Mouse (Mus musculus): ENCODE results near the gene Akr1c12. TPM values are rescaled to one million over a fixed set of nuclear protein-coding genes. Genes with fewer than 3 reads are reported as not detected.

The Akr1c12 gene
- total RNA-seq (2012; rRNA removed): 28.1 and 33.3 TPM in 2 replicates
- total RNA-seq (2014; rRNA removed): 23.9 and 30.2 TPM in 2 replicates
- polyA plus RNA-seq (2012; ENCODE audit: insufficient read length, low read depth): 31.3 and 35.2 TPM in 2 replicates

GRCm38 (mm10) chr13:4279284-4279683 is at the start of gene Akr1c12:
TSS of gene Akr1c12 (minus strand) at chr13:4279433.
- Histone ChIP-seq H3K4me1 (ENCODE audit: control insufficient read depth in 1 of 2, insufficient read depth in 2 of 2) (peaks cover 4 to 6% of the 10 kb centered on the region in 2 experiments; a peak in 2 of 4 replicates), H3K9me3 (replicated peaks; ENCODE audit: low read length) (no peaks in the 10 kb centered on the region), H3K36me3 (replicated peaks in 1 of 2; ENCODE audit: control insufficient read depth in 1 of 2, insufficient read depth in 1 of 2, low read length in 1 of 2) (no peaks in the 10 kb centered on the region), H3K9ac (ENCODE audit: insufficient read depth, low read depth) (peak within 1 kb of the TSS; percentile 68), H3K27ac (ENCODE audit: insufficient read depth, low read depth) (no peak within 1 kb of the TSS), H3K4me2 (ENCODE audit: insufficient read depth, low read depth, poor library complexity, severe bottlenecking) (peak within 1 kb of the TSS; percentile 97), H3K27me3 (replicated peaks) (no peaks in the 10 kb centered on the region), H3K79me2 (replicated peaks; ENCODE audit: control insufficient read depth, extremely low read depth, insufficient read depth, poor library complexity, severe bottlenecking) (peaks cover 10% of the 10 kb centered on the region), H3K4me3 (replicated peaks in 1 of 3; ENCODE audit: low read depth in 2 of 3, low read length in 2 of 3, poor library complexity in 1 of 3) (peak within 1 kb of the TSS; percentile 44 to 64 (median 56))
- dilution Hi-C loops (cut with MboI; ENCODE audit: extremely low pct_ligation_motif_present, extremely low pct_unique_long_range_greater_than_20kb, low sequenced_read_pairs): no loop called here
- peak; percentile 43 for DNase-seq (ENCODE audit: extremely low read depth)
- in situ Hi-C loops (cut with MboI; ENCODE audit: low pct_ligation_motif_present, low pct_unique_long_range_greater_than_20kb, low sequenced_read_pairs): no loop called here
- TF ChIP-seq HCFC1 (IDR thresholded peaks at IDR 0.05; ENCODE audit: low read depth, low read length) (peak; percentile 56; the same call in 1 of the 2 replicates), PAX5 (IDR thresholded peaks at IDR 0.05; ENCODE audit: low read length) (no peak), TBP (conservative IDR thresholded peaks at IDR 0.05; ENCODE audit: low read depth, low read length) (0 out of 2 replicates have a peak, but pooled peaks have one; percentile 34), ELF1 (IDR thresholded peaks at IDR 0.05; ENCODE audit: low read depth, low read length) (peak; percentile 86), POLR2A (IDR thresholded peaks at IDR 0.05; ENCODE audit: low read depth, low read length) (peak; percentile 40; the same call in 1 of the 2 replicates), IRF4 (IDR thresholded peaks at IDR 0.05; ENCODE audit: low read depth, low read length) (no peak)

- H3K9ac ChIP-seq (ENCODE audit: insufficient read depth, low read depth): no peak overlapping the region
- no peak overlapping the region for H3K4me2 ChIP-seq (ENCODE audit: insufficient read depth, low read depth, poor library complexity, severe bottlenecking)
- H3K27ac ChIP-seq (ENCODE audit: insufficient read depth, low read depth): no peak overlapping the region
- H3K4me1 ChIP-seq (ENCODE audit: control insufficient read depth in 1 of 2, insufficient read depth in 2 of 2): no peaks in the 10 kb centered on the region
- DNase-seq (ENCODE audit: extremely low read depth): no peak
- in situ Hi-C loops (cut with MboI; ENCODE audit: low pct_ligation_motif_present, low pct_unique_long_range_greater_than_20kb, low sequenced_read_pairs): no loop called here
- dilution Hi-C loops (cut with MboI; ENCODE audit: extremely low pct_ligation_motif_present, extremely low pct_unique_long_range_greater_than_20kb, low sequenced_read_pairs): no loop called here
- H3K27me3 ChIP-seq (replicated peaks): no peaks in the 10 kb centered on the region
- TF ChIP-seq POLR2A (IDR thresholded peaks at IDR 0.05; ENCODE audit: low read depth, low read length) (no peak), NRF1 (IDR thresholded peaks at IDR 0.05; ENCODE audit: low read depth, low read length) (no peak), MAX (IDR thresholded peaks at IDR 0.05; ENCODE audit: low read length) (no peak), KAT2A (IDR thresholded peaks at IDR 0.05; ENCODE audit: insufficient replicate concordance, low read length) (no peak), MXI1 (IDR thresholded peaks at IDR 0.05; ENCODE audit: low read depth, low read length) (no peak), USF1 (IDR thresholded peaks at IDR 0.05; ENCODE audit: low read depth, low read length) (no peak), E2F4 (IDR thresholded peaks at IDR 0.05; ENCODE audit: insufficient replicate concordance, low read depth, low read length) (no peak), ETS1 (conservative IDR thresholded peaks at IDR 0.05; ENCODE audit: low read depth, low read length) (no peak), ZMIZ1 (IDR thresholded peaks at IDR 0.05; ENCODE audit: low read depth, low read length) (no peak), POLR2AphosphoS2 (IDR thresholded peaks at IDR 0.05; ENCODE audit: low read depth, low read length) (no peak), JUN (IDR thresholded peaks at IDR 0.05; ENCODE audit: insufficient read depth, low read depth, low read length) (no peak), PAX5 (IDR thresholded peaks at IDR 0.05; ENCODE audit: low read length) (no peak), SIN3A (IDR thresholded peaks at IDR 0.05; ENCODE audit: low read length) (no peak), IRF4 (IDR thresholded peaks at IDR 0.05; ENCODE audit: low read depth, low read length) (no peak), MEF2A (IDR thresholded peaks at IDR 0.05; ENCODE audit: borderline replicate concordance, low read depth, low read length) (no peak), ZNF384 (IDR thresholded peaks at IDR 0.05; ENCODE audit: low read depth, low read length) (no peak), MYC (IDR thresholded peaks at IDR 0.05; ENCODE audit: low read depth, low read length) (no peak), EP300 (IDR thresholded peaks at IDR 0.05; ENCODE audit: low read length) (no peak), HCFC1 (IDR thresholded peaks at IDR 0.05; ENCODE audit: low read depth, low read length) (no peak)
- no peaks in the 10 kb centered on the region for H3K79me2 ChIP-seq (replicated peaks; ENCODE audit: control insufficient read depth, extremely low read depth, insufficient read depth, poor library complexity, severe bottlenecking)
- no peak overlapping the region for H3K4me3 ChIP-seq (replicated peaks in 1 of 3; ENCODE audit: low read depth in 2 of 3, low read length in 2 of 3, poor library complexity in 1 of 3)
- no peaks in the 10 kb centered on the region for H3K9me3 ChIP-seq (replicated peaks; ENCODE audit: low read length)
- no peaks in the 10 kb centered on the region for H3K36me3 ChIP-seq (replicated peaks in 1 of 2; ENCODE audit: control insufficient read depth in 1 of 2, insufficient read depth in 1 of 2, low read length in 1 of 2)
Observed at GRCm38 (mm10) chr13:4318773-4319172, 39.5 kb upstream of the Akr1c12 start.

Data from CH12.LX (cell line).